Mouse (Mus musculus) gastrocnemius, adult 8-10 months (tissue): ENCODE results near the gene Tead1. TPM values are rescaled to one million over a fixed set of nuclear protein-coding genes. Genes with fewer than 3 reads are reported as not detected.
"Not testable (repeated sequence)": the region's sequence is repeated elsewhere in the genome, so short reads cannot be mapped to it uniquely, and the experiment has no call there.

Source experiments
- DNase-seq, 2 experiments: peaks; one replicate each; pipeline ENCODE4 v3.0.0; 2022; ENCODE audit warnings: low spot score in 2 of 2
- total RNA-seq, 4 experiments: library from RNA; stranded (reverse); gene quantifications; 2 replicates each; pipeline ENCODE4 v1.2.4; 2022

Gene Tead1
- total RNA-seq, 4 experiments from 2014 or later = 165 to 271 (median 210) TPM

GRCm38 (mm10) chr7:112907468-112907867 lies 228.3 kb downstream of the Tead1 start:
- no peak for DNase-seq

- DNase-seq = no peak
These were observed 230.0 kb downstream of the Tead1 start for GRCm38 (mm10) chr7:112909164-112909563.

- no peak for DNase-seq
These were observed 233.9 kb downstream of the Tead1 start for GRCm38 (mm10) chr7:112912969-112913368.

GRCm38 (mm10) chr7:112915571-112915970 lies 236.5 kb downstream of the Tead1 start:
- no peak for DNase-seq

GRCm38 (mm10) chr7:112917613-112918278 lies 238.6 kb downstream of the Tead1 start:
- DNase-seq = no peak

GRCm38 (mm10) chr7:112918279-112918991 lies 239.3 kb downstream of the Tead1 start:
- DNase-seq = peak; percentile 60 to 80

- DNase-seq = peak; percentile 9 to 29
These were observed 240.7 kb downstream of the Tead1 start for GRCm38 (mm10) chr7:112919845-112920244.

GRCm38 (mm10) chr7:112922801-112923200 lies 243.7 kb downstream of the Tead1 start:
- DNase-seq = no peak

GRCm38 (mm10) chr7:112923712-112924111 lies 244.6 kb downstream of the Tead1 start:
- no peak for DNase-seq

- no peak for DNase-seq
These were observed 251.6 kb downstream of the Tead1 start for GRCm38 (mm10) chr7:112930669-112931068.

GRCm38 (mm10) chr7:112935876-112936275 lies 256.8 kb downstream of the Tead1 start:
- not testable (repeated sequence) for DNase-seq

- DNase-seq = no peak
These were observed 258.0 kb downstream of the Tead1 start for GRCm38 (mm10) chr7:112937089-112937488.

GRCm38 (mm10) chr7:112938959-112939358 lies 259.8 kb downstream of the Tead1 start:
- DNase-seq = no peak

- no peak for DNase-seq
These were observed 263.4 kb downstream of the Tead1 start for GRCm38 (mm10) chr7:112942567-112942966.

- no peak for DNase-seq
These were observed 263.9 kb downstream of the Tead1 start for GRCm38 (mm10) chr7:112943056-112943455.

GRCm38 (mm10) chr7:112946706-112947105 lies 267.6 kb downstream of the Tead1 start:
- DNase-seq = no peak

GRCm38 (mm10) chr7:112953777-112954291 lies 274.7 kb downstream of the Tead1 start, which contains the start of gene Rassf10:
Gene Rassf10 (plus strand): TSS chr7:112953962.
- peak; percentile 48 to 60 for DNase-seq

- no peak for DNase-seq
These were observed 275.4 kb downstream of the Tead1 start for GRCm38 (mm10) chr7:112954351-112955102.

GRCm38 (mm10) chr7:112955103-112955827 lies 276.1 kb downstream of the Tead1 start:
- DNase-seq = no peak

- DNase-seq = no peak
These were observed 276.8 kb downstream of the Tead1 start for GRCm38 (mm10) chr7:112955955-112956354.
